Mouse (Mus musculus) CD4-positive, CD25-positive, alpha-beta regulatory T cell, adult 4 months (primary cell): Measurements from ENCODE around the gene Litaf. TPM values are rescaled to one million over a fixed set of nuclear protein-coding genes. Genes with fewer than 3 reads are reported as not detected.

Experiments
- ATAC-seq: one replicate; pipeline ENCODE4 v1.8.0; 2017
- polyA plus RNA-seq, 2 experiments: library from polyadenylated mRNA; unstranded; fragments of 100-300 nt; shearing (Covaris generic); gene quantifications; one replicate each; pipeline ENCODE4 v1.2.1; 2017

Litaf gene
- polyA plus RNA-seq, 2 experiments from 2014 or later: 47.2 to 61.2 TPM

GRCm38 (mm10) chr16:10952071-10952470, 113.9 kb downstream of the Litaf start:
- ATAC-seq: no peak

GRCm38 (mm10) chr16:10951581-10951980, 114.4 kb downstream of the Litaf start:
- ATAC-seq: no peak

GRCm38 (mm10) chr16:10950539-10950938, 115.4 kb downstream of the Litaf start:
- ATAC-seq: no peak

GRCm38 (mm10) chr16:10947724-10948123, 118.2 kb downstream of the Litaf start:
- no peak for ATAC-seq

- no peak for ATAC-seq
Measured at GRCm38 (mm10) chr16:10945381-10946127, 120.4 kb downstream of the Litaf start.

GRCm38 (mm10) chr16:10944545-10944944, 121.4 kb downstream of the Litaf start:
- no peak for ATAC-seq

- no peak for ATAC-seq
Measured at GRCm38 (mm10) chr16:10943257-10943656, 122.7 kb downstream of the Litaf start.

GRCm38 (mm10) chr16:10940661-10941060, 125.3 kb downstream of the Litaf start:
- ATAC-seq: no peak

GRCm38 (mm10) chr16:10939932-10940331, 126.0 kb downstream of the Litaf start:
- ATAC-seq: no peak

GRCm38 (mm10) chr16:10937497-10937896, 128.5 kb downstream of the Litaf start:
- ATAC-seq: no peak

- no peak for ATAC-seq
Measured at GRCm38 (mm10) chr16:10936700-10937319, 129.1 kb downstream of the Litaf start.

GRCm38 (mm10) chr16:10934047-10934446, 131.9 kb downstream of the Litaf start:
- no peak for ATAC-seq

- ATAC-seq: no peak
Measured at GRCm38 (mm10) chr16:10933372-10933771, 132.6 kb downstream of the Litaf start.

- ATAC-seq: no peak
Measured at GRCm38 (mm10) chr16:10927026-10927425, 138.9 kb downstream of the Litaf start.

GRCm38 (mm10) chr16:10925591-10926180, 140.3 kb downstream of the Litaf start:
- no peak for ATAC-seq

GRCm38 (mm10) chr16:10923561-10923960, 142.4 kb downstream of the Litaf start:
- ATAC-seq: no peak

GRCm38 (mm10) chr16:10919856-10920255, 146.1 kb downstream of the Litaf start:
- no peak for ATAC-seq

GRCm38 (mm10) chr16:10916271-10916670, 149.7 kb downstream of the Litaf start:
- ATAC-seq: no peak

GRCm38 (mm10) chr16:10915066-10915465, 150.9 kb downstream of the Litaf start:
- no peak for ATAC-seq

- ATAC-seq: no peak
Measured at GRCm38 (mm10) chr16:10911061-10911460, 154.9 kb downstream of the Litaf start.

GRCm38 (mm10) chr16:10910541-10910940, 155.4 kb downstream of the Litaf start:
- ATAC-seq: no peak
